Mouse (Mus musculus): Measurements from ENCODE around the gene Zfp715. TPM values are rescaled to one million over a fixed set of nuclear protein-coding genes. Genes with fewer than 3 reads are reported as not detected.

Gene Zfp715
- polyA plus RNA-seq, 1 experiment from 2014 or later, result 12.8 TPM

DNA sequence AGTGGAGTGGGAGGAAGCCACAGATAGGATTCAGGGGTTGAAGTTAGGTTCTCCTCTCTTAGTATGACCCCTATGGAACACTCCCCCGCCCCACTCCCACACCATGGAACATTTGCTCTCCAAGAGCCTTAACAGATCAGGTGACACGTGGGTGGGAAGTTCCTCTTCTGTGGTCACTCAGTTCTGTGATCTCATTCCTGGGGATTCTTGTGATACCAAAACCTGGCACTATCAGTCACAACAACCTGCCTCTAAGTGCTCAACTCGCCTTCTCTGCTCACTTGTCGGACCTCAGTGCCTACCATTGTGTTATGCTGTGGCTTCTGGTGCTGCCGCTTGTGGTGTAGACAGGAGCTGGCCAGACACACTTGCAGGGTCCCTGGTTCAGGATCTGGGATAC lies 30.1 kb upstream of the Zfp715 start:
- no peaks in the 10 kb centered on the region for H3K27me3 ChIP-seq (ENCODE audit: insufficient read depth, low read length)
- ATAC-seq (replicated peaks; ENCODE audit: low FRiP score, low read depth), result no peak
- no peak overlapping the region for H3K4me2 ChIP-seq (ENCODE audit: low read length)
- no peaks in the 10 kb centered on the region for H3K36me3 ChIP-seq (ENCODE audit: insufficient read depth, low read length)
- no peak overlapping the region for H3K4me3 ChIP-seq (replicated peaks; ENCODE audit: low read depth, low read length)
- TF ChIP-seq CTCF (IDR thresholded peaks at IDR 0.05; ENCODE audit: low read depth), result no peak
- peak; percentile 27 for DNase-seq (ENCODE audit: low spot score)
- WGBS, result 53% methylated on average over 5 of the region's 5 CpGs
- no peaks in the 10 kb centered on the region for H3K4me1 ChIP-seq (replicated peaks; ENCODE audit: insufficient read depth, low read length)
- no peak overlapping the region for H3K9ac ChIP-seq (ENCODE audit: low read depth, low read length)
- no peaks in the 10 kb centered on the region for H3K9me3 ChIP-seq (replicated peaks; ENCODE audit: low read length)
- H3K27ac ChIP-seq, result no peak overlapping the region

- DNase-seq (ENCODE audit: low spot score) (peak; percentile 10), ATAC-seq (replicated peaks; ENCODE audit: low FRiP score, low read depth) (no peak)
- no peak overlapping the region for H3K4me2 ChIP-seq (ENCODE audit: low read length)
- no peaks in the 10 kb centered on the region for H3K27me3 ChIP-seq (ENCODE audit: insufficient read depth, low read length)
- H3K27ac ChIP-seq, result no peak overlapping the region
- no peak overlapping the region for H3K9ac ChIP-seq (ENCODE audit: low read depth, low read length)
- no peaks in the 10 kb centered on the region for H3K36me3 ChIP-seq (ENCODE audit: insufficient read depth, low read length)
- WGBS, result 38% methylated on average over 4 of the region's 4 CpGs
- no peaks in the 10 kb centered on the region for H3K4me1 ChIP-seq (replicated peaks; ENCODE audit: insufficient read depth, low read length)
- H3K4me3 ChIP-seq (replicated peaks; ENCODE audit: low read depth, low read length), result no peak overlapping the region
- no peak for TF ChIP-seq CTCF (IDR thresholded peaks at IDR 0.05; ENCODE audit: low read depth)
- no peaks in the 10 kb centered on the region for H3K9me3 ChIP-seq (replicated peaks; ENCODE audit: low read length)
Measured at GRCm38 (mm10) chr7:43340771-43341170, 27.7 kb upstream of the Zfp715 start.

DNA sequence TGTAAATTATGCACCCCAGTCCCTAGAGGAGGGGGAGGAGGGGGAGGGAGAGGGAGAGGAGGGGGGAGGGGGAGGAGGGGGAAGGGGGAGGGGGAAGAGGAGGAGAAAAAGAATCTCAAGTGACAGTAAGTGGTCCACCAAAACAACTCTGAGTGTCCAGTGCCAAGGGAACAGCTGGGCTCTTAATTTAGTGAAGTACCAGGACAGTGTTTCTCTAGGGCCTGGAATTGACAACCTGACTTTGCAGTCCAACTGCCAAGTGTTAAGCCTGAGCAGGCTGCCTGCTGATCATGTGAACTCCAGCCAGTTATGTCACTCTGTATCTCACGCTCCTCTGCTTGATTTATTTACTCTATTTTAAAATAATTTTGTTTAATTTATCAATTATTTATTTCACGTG lies 20.8 kb upstream of the Zfp715 start:
- ATAC-seq (replicated peaks; ENCODE audit: low FRiP score, low read depth), result no peak
- TF ChIP-seq CTCF (IDR thresholded peaks at IDR 0.05; ENCODE audit: low read depth), result no peak
- no peak for DNase-seq (ENCODE audit: low spot score)
- Histone ChIP-seq H3K9ac (ENCODE audit: low read depth, low read length) (no peak overlapping the region), H3K4me3 (replicated peaks; ENCODE audit: low read depth, low read length) (no peak overlapping the region), H3K4me2 (ENCODE audit: low read length) (no peak overlapping the region), H3K27ac (no peak overlapping the region), H3K4me1 (replicated peaks; ENCODE audit: insufficient read depth, low read length) (no peaks in the 10 kb centered on the region), H3K36me3 (ENCODE audit: insufficient read depth, low read length) (no peaks in the 10 kb centered on the region), H3K27me3 (ENCODE audit: insufficient read depth, low read length) (no peaks in the 10 kb centered on the region), H3K9me3 (replicated peaks; ENCODE audit: low read length) (no peaks in the 10 kb centered on the region)
- WGBS, result 57% methylated on average over 2 of the region's 2 CpGs

- no peak overlapping the region for H3K9ac ChIP-seq (ENCODE audit: low read depth, low read length)
- H3K36me3 ChIP-seq (ENCODE audit: insufficient read depth, low read length), result no peaks in the 10 kb centered on the region
- H3K4me2 ChIP-seq (ENCODE audit: low read length), result no peak overlapping the region
- no peak overlapping the region for H3K4me3 ChIP-seq (replicated peaks; ENCODE audit: low read depth, low read length)
- ATAC-seq (replicated peaks; ENCODE audit: low FRiP score, low read depth) (no peak), DNase-seq (ENCODE audit: low spot score) (no peak)
- no peaks in the 10 kb centered on the region for H3K9me3 ChIP-seq (replicated peaks; ENCODE audit: low read length)
- peak; percentile 60 for TF ChIP-seq CTCF (IDR thresholded peaks at IDR 0.05; ENCODE audit: low read depth)
- no peak overlapping the region for H3K27ac ChIP-seq
- WGBS, result 33% methylated on average over 5 of the region's 7 CpGs
- no peaks in the 10 kb centered on the region for H3K4me1 ChIP-seq (replicated peaks; ENCODE audit: insufficient read depth, low read length)
- H3K27me3 ChIP-seq (ENCODE audit: insufficient read depth, low read length), result no peaks in the 10 kb centered on the region
Measured at GRCm38 (mm10) chr7:43333203-43333602, 20.1 kb upstream of the Zfp715 start.

DNA sequence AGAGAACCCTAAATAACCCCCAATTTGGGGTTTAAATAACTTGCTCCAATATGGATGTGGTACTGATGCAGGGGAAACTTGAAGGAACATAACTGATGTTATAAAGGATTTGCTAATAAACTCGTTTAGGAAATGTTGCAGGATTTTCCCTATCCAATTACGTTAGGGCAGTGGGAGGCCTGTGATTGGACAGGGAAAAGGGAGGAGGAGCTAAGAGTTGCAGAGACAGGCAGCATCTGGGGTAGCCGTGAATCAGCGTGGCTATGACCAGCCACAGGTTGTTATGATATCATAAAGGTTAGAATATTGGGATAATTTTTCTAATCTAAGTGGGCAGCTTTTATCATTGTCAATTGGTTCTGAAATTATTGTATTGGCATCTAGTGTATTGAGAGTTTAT lies 15.0 kb upstream of the Zfp715 start:
- Histone ChIP-seq H3K4me2 (ENCODE audit: low read length) (no peak overlapping the region), H3K4me1 (replicated peaks; ENCODE audit: insufficient read depth, low read length) (no peaks in the 10 kb centered on the region), H3K9me3 (replicated peaks; ENCODE audit: low read length) (no peaks in the 10 kb centered on the region), H3K9ac (ENCODE audit: low read depth, low read length) (no peak overlapping the region), H3K36me3 (ENCODE audit: insufficient read depth, low read length) (no peaks in the 10 kb centered on the region), H3K4me3 (replicated peaks; ENCODE audit: low read depth, low read length) (no peak overlapping the region), H3K27me3 (ENCODE audit: insufficient read depth, low read length) (no peaks in the 10 kb centered on the region), H3K27ac (no peak overlapping the region)
- TF ChIP-seq CTCF (IDR thresholded peaks at IDR 0.05; ENCODE audit: low read depth), result no peak
- 68% methylated on average over 4 of the region's 4 CpGs for WGBS
- ATAC-seq (replicated peaks; ENCODE audit: low FRiP score, low read depth) (no peak), DNase-seq (ENCODE audit: low spot score) (no peak)

- Histone ChIP-seq H3K9me3 (replicated peaks; ENCODE audit: low read length) (no peaks in the 10 kb centered on the region), H3K4me2 (ENCODE audit: low read length) (no peak overlapping the region), H3K4me3 (replicated peaks; ENCODE audit: low read depth, low read length) (no peak overlapping the region), H3K27me3 (ENCODE audit: insufficient read depth, low read length) (no peaks in the 10 kb centered on the region), H3K4me1 (replicated peaks; ENCODE audit: insufficient read depth, low read length) (no peaks in the 10 kb centered on the region), H3K27ac (no peak overlapping the region), H3K9ac (ENCODE audit: low read depth, low read length) (no peak overlapping the region), H3K36me3 (ENCODE audit: insufficient read depth, low read length) (no peaks in the 10 kb centered on the region)
- no peak for DNase-seq (ENCODE audit: low spot score)
- no peak for ATAC-seq (replicated peaks; ENCODE audit: low FRiP score, low read depth)
- WGBS, result 65% methylated on average over 10 of the region's 10 CpGs
- no peak for TF ChIP-seq CTCF (IDR thresholded peaks at IDR 0.05; ENCODE audit: low read depth)
Measured at GRCm38 (mm10) chr7:43326223-43326780, 13.2 kb upstream of the Zfp715 start.
